Mouse (Mus musculus): ENCODE measurements at regions not wholly inside any gene's neighbourhood (a gene's known extent, or its start where the extent isn't known, plus 50 kb on each side); places are given as distances from the start of the nearest gene placed in this dataset.
A peak's percentile ranks its signal among the peaks of the same experiment; 100 is the strongest.

- Histone ChIP-seq H3K9me3 (ENCODE audit: control insufficient read depth, insufficient read depth, low read depth, low read length) (no peaks in the 10 kb centered on the region), H3K4me3 (ENCODE audit: insufficient read depth in 1 of 2, low read depth in 1 of 2, low read length in 2 of 2, poor library complexity in 1 of 2, severe bottlenecking in 1 of 2) (no peak overlapping the region), H3K27ac (ENCODE audit: insufficient read depth, low read depth, low read length, poor library complexity, severe bottlenecking) (no peak overlapping the region), H3K4me1 (ENCODE audit: control insufficient read depth in 2 of 2, insufficient read depth in 2 of 2, low read length in 2 of 2, poor library complexity in 1 of 2) (no peaks in the 10 kb centered on the region), H3K36me3 (ENCODE audit: control insufficient read depth, insufficient read depth, low read length, poor library complexity, severe bottlenecking) (no peaks in the 10 kb centered on the region), H3K9ac (ENCODE audit: insufficient read depth, low read depth, low read length, poor library complexity, severe bottlenecking) (no peak overlapping the region)
- TF ChIP-seq MAFK (IDR thresholded peaks at IDR 0.05; ENCODE audit: insufficient read depth, low read depth, low read length): no peak
- TF ChIP-seq ZC3H11A (IDR thresholded peaks at IDR 0.05; ENCODE audit: borderline replicate concordance, low read depth, low read length): peak; percentile 56; the same call in 1 of the 2 replicates
- no peak for TF ChIP-seq CHD2 (IDR thresholded peaks at IDR 0.05; ENCODE audit: low read depth, low read length)
- TF ChIP-seq HCFC1 (IDR thresholded peaks at IDR 0.05; ENCODE audit: borderline replicate concordance, insufficient read depth, low read length): no peak
- peak; percentile 31 for DNase-seq (ENCODE audit: low read depth, low spot score)
- in situ Hi-C loops (cut with MboI; ENCODE audit: low sequenced_read_pairs in 2 of 2, unreplicated experiment in 2 of 2): loop anchor here (25.0 kb wide), 1 partner anchor 516 kb away; no protein-coding TSS in a partner anchor
Measured at GRCm38 (mm10) chr10:100152821-100153220, 137.4 kb downstream of the Kitl start.

- TF ChIP-seq ZNF384 (IDR thresholded peaks at IDR 0.05; ENCODE audit: low read depth, low read length) (no peak), MAFK (IDR thresholded peaks at IDR 0.05; ENCODE audit: insufficient read depth, low read depth, low read length) (no peak), ZC3H11A (IDR thresholded peaks at IDR 0.05; ENCODE audit: borderline replicate concordance, low read depth, low read length) (no peak), CHD2 (IDR thresholded peaks at IDR 0.05; ENCODE audit: low read depth, low read length) (no peak), HCFC1 (IDR thresholded peaks at IDR 0.05; ENCODE audit: borderline replicate concordance, insufficient read depth, low read length) (no peak)
- H3K4me3 ChIP-seq (ENCODE audit: insufficient read depth in 1 of 2, low read depth in 1 of 2, low read length in 2 of 2, poor library complexity in 1 of 2, severe bottlenecking in 1 of 2): no peak overlapping the region
- no peaks in the 10 kb centered on the region for H3K9me3 ChIP-seq (ENCODE audit: control insufficient read depth, insufficient read depth, low read depth, low read length)
- in situ Hi-C loops (cut with MboI; ENCODE audit: low sequenced_read_pairs in 2 of 2, unreplicated experiment in 2 of 2): loop anchor here (25.0 kb wide), 1 partner anchor 516 kb away; no protein-coding TSS in a partner anchor
- H3K27ac ChIP-seq (ENCODE audit: insufficient read depth, low read depth, low read length, poor library complexity, severe bottlenecking): no peak overlapping the region
- H3K9ac ChIP-seq (ENCODE audit: insufficient read depth, low read depth, low read length, poor library complexity, severe bottlenecking): no peak overlapping the region
- H3K4me1 ChIP-seq (ENCODE audit: control insufficient read depth in 2 of 2, insufficient read depth in 2 of 2, low read length in 2 of 2, poor library complexity in 1 of 2): no peaks in the 10 kb centered on the region
- H3K36me3 ChIP-seq (ENCODE audit: control insufficient read depth, insufficient read depth, low read length, poor library complexity, severe bottlenecking): no peaks in the 10 kb centered on the region
- no peak for DNase-seq (ENCODE audit: low read depth, low spot score)
Measured at GRCm38 (mm10) chr10:100153311-100153710, 137.9 kb downstream of the Kitl start.

- no peak for DNase-seq (ENCODE audit: low read depth, low spot score)
- Histone ChIP-seq H3K4me3 (ENCODE audit: insufficient read depth in 1 of 2, low read depth in 1 of 2, low read length in 2 of 2, poor library complexity in 1 of 2, severe bottlenecking in 1 of 2) (no peak overlapping the region), H3K9ac (ENCODE audit: insufficient read depth, low read depth, low read length, poor library complexity, severe bottlenecking) (no peak overlapping the region), H3K9me3 (ENCODE audit: control insufficient read depth, insufficient read depth, low read depth, low read length) (no peaks in the 10 kb centered on the region), H3K36me3 (ENCODE audit: control insufficient read depth, insufficient read depth, low read length, poor library complexity, severe bottlenecking) (no peaks in the 10 kb centered on the region), H3K4me1 (ENCODE audit: control insufficient read depth in 2 of 2, insufficient read depth in 2 of 2, low read length in 2 of 2, poor library complexity in 1 of 2) (no peaks in the 10 kb centered on the region), H3K27ac (ENCODE audit: insufficient read depth, low read depth, low read length, poor library complexity, severe bottlenecking) (no peak overlapping the region)
- in situ Hi-C loops (cut with MboI; ENCODE audit: low sequenced_read_pairs in 2 of 2, unreplicated experiment in 2 of 2): loop anchor here (25.0 kb wide), 1 partner anchor 518 kb away; no protein-coding TSS in a partner anchor
- TF ChIP-seq ZC3H11A (IDR thresholded peaks at IDR 0.05; ENCODE audit: borderline replicate concordance, low read depth, low read length): no peak
- no peak for TF ChIP-seq CHD2 (IDR thresholded peaks at IDR 0.05; ENCODE audit: low read depth, low read length)
Measured at GRCm38 (mm10) chr10:100155566-100155965, 140.1 kb downstream of the Kitl start.

GRCm38 (mm10) chr10:100159843-100160531 lies 144.6 kb downstream of the Kitl start:
- Histone ChIP-seq H3K4me1 (ENCODE audit: control insufficient read depth in 2 of 2, insufficient read depth in 2 of 2, low read length in 2 of 2, poor library complexity in 1 of 2) (peaks cover 3 to 6% of the 10 kb centered on the region in 2 experiments; a peak in 2 of 4 replicates), H3K4me3 (ENCODE audit: insufficient read depth in 1 of 2, low read depth in 1 of 2, low read length in 2 of 2, poor library complexity in 1 of 2, severe bottlenecking in 1 of 2) (no peak overlapping the region), H3K36me3 (ENCODE audit: control insufficient read depth, insufficient read depth, low read length, poor library complexity, severe bottlenecking) (no peaks in the 10 kb centered on the region), H3K27ac (ENCODE audit: insufficient read depth, low read depth, low read length, poor library complexity, severe bottlenecking) (no peak overlapping the region), H3K9me3 (ENCODE audit: control insufficient read depth, insufficient read depth, low read depth, low read length) (no peaks in the 10 kb centered on the region), H3K9ac (ENCODE audit: insufficient read depth, low read depth, low read length, poor library complexity, severe bottlenecking) (no peak overlapping the region)
- in situ Hi-C loops (cut with MboI; ENCODE audit: low sequenced_read_pairs in 2 of 2, unreplicated experiment in 2 of 2): loop anchor here (25.0 kb wide), 1 partner anchor 523 kb away; no protein-coding TSS in a partner anchor
- no peak for DNase-seq (ENCODE audit: low read depth, low spot score)
- no peak for TF ChIP-seq ZNF384 (IDR thresholded peaks at IDR 0.05; ENCODE audit: low read depth, low read length)

- in situ Hi-C loops (cut with MboI; ENCODE audit: low sequenced_read_pairs in 2 of 2, unreplicated experiment in 2 of 2): loop anchor here (25.0 kb wide), 1 partner anchor 523 kb away; no protein-coding TSS in a partner anchor
- H3K4me3 ChIP-seq (ENCODE audit: insufficient read depth in 1 of 2, low read depth in 1 of 2, low read length in 2 of 2, poor library complexity in 1 of 2, severe bottlenecking in 1 of 2): no peak overlapping the region
- H3K36me3 ChIP-seq (ENCODE audit: control insufficient read depth, insufficient read depth, low read length, poor library complexity, severe bottlenecking): no peaks in the 10 kb centered on the region
- TF ChIP-seq ZNF384 (IDR thresholded peaks at IDR 0.05; ENCODE audit: low read depth, low read length) (no peak), CHD2 (IDR thresholded peaks at IDR 0.05; ENCODE audit: low read depth, low read length) (no peak), MAFK (IDR thresholded peaks at IDR 0.05; ENCODE audit: insufficient read depth, low read depth, low read length) (no peak)
- no peak for DNase-seq (ENCODE audit: low read depth, low spot score)
- no peak overlapping the region for H3K27ac ChIP-seq (ENCODE audit: insufficient read depth, low read depth, low read length, poor library complexity, severe bottlenecking)
- no peaks in the 10 kb centered on the region for H3K9me3 ChIP-seq (ENCODE audit: control insufficient read depth, insufficient read depth, low read depth, low read length)
- H3K9ac ChIP-seq (ENCODE audit: insufficient read depth, low read depth, low read length, poor library complexity, severe bottlenecking): no peak overlapping the region
- peaks cover 3 to 8% of the 10 kb centered on the region in 2 experiments; a peak in 2 of 4 replicates for H3K4me1 ChIP-seq (ENCODE audit: control insufficient read depth in 2 of 2, insufficient read depth in 2 of 2, low read length in 2 of 2, poor library complexity in 1 of 2)
Measured at GRCm38 (mm10) chr10:100160532-100160852, 145.1 kb downstream of the Kitl start.

Data from ES-E14 (cell line).